Mouse (Mus musculus) heart, postnatal 0 days (tissue): ENCODE measurements at regions not wholly inside any gene's neighbourhood (a gene's known extent, or its start where the extent isn't known, plus 50 kb on each side); places are given as distances from the start of the nearest gene placed in this dataset.

Experiments used
- CTCF ChIP-seq: IDR thresholded peaks from 2 replicates; pipeline ENCODE4 v1.5.1; 2016; ENCODE audit warnings: antibody characterized with exemption, control low read depth, low read depth
- EP300 ChIP-seq: IDR thresholded peaks from 2 replicates; pipeline ENCODE4 v1.6.1; 2016; ENCODE audit warnings: antibody characterized with exemption, low read depth

- no peak for TF ChIP-seq EP300
- TF ChIP-seq CTCF: no peak
Observed at GRCm38 (mm10) chr9:69910621-69911020, 78.6 kb upstream of the Bnip2 start.
